Mouse (Mus musculus): ENCODE results near the gene Epm2aip1. TPM values are rescaled to one million over a fixed set of nuclear protein-coding genes. Genes with fewer than 3 reads are reported as not detected.

Epm2aip1 gene
- polyA plus RNA-seq, 1 experiment from 2014 or later: 34.0 TPM

GRCm38 (mm10) chr9:111267998-111268397 is 3.7 kb upstream of the Epm2aip1 start:
- Histone ChIP-seq H3K4me2 (no peak overlapping the region), H3K9ac (no peak overlapping the region), H3K27me3 (no peaks in the 10 kb centered on the region), H3K4me3 (no peak overlapping the region), H3K27ac (no peak overlapping the region), H3K9me3 (replicated peaks) (no peaks in the 10 kb centered on the region), H3K4me1 (peaks cover 17% of the 10 kb centered on the region), H3K36me3 (ENCODE audit: poor library complexity, severe bottlenecking) (peaks cover 34% of the 10 kb centered on the region)
- over 99% methylated on average over 2 of the region's 2 CpGs for WGBS
- ATAC-seq: no peak

GRCm38 (mm10) chr9:111270606-111271005 is 1.1 kb upstream of the Epm2aip1 start:
- no peak for ATAC-seq
- H3K36me3 ChIP-seq (ENCODE audit: poor library complexity, severe bottlenecking): peaks cover 28% of the 10 kb centered on the region
- H3K27ac ChIP-seq: peak overlapping the region; percentile 88
- H3K9me3 ChIP-seq (replicated peaks): no peaks in the 10 kb centered on the region
- peak overlapping the region; percentile 70 for H3K4me2 ChIP-seq
- H3K4me3 ChIP-seq: peak overlapping the region; percentile 93
- no peaks in the 10 kb centered on the region for H3K27me3 ChIP-seq
- WGBS: 14% methylated on average over 5 of the region's 5 CpGs
- H3K9ac ChIP-seq: peak overlapping the region; percentile 76
- H3K4me1 ChIP-seq: peaks cover 43% of the 10 kb centered on the region

- Histone ChIP-seq H3K36me3 (ENCODE audit: poor library complexity, severe bottlenecking) (peaks cover 28% of the 10 kb centered on the region), H3K4me2 (peak overlapping the region; percentile 70), H3K4me1 (peaks cover 47% of the 10 kb centered on the region), H3K27ac (peak overlapping the region; percentile 88), H3K27me3 (no peaks in the 10 kb centered on the region), H3K9ac (peak overlapping the region; percentile 76), H3K9me3 (replicated peaks) (no peaks in the 10 kb centered on the region), H3K4me3 (peak overlapping the region; percentile 93)
- ATAC-seq: peak; percentile 77
- under 1% methylated on average over 32 of the region's 32 CpGs for WGBS
Observed at GRCm38 (mm10) chr9:111271056-111271433, 684 bp upstream of the Epm2aip1 start.

GRCm38 (mm10) chr9:111272356-111272755 is 627 bp downstream of the Epm2aip1 start:
- ATAC-seq: no peak
- Histone ChIP-seq H3K9ac (peak overlapping the region; percentile 96), H3K4me3 (peak overlapping the region; percentile 93), H3K4me1 (peaks cover 56% of the 10 kb centered on the region), H3K27ac (peak overlapping the region; percentile 93), H3K27me3 (no peaks in the 10 kb centered on the region), H3K9me3 (replicated peaks) (no peaks in the 10 kb centered on the region), H3K36me3 (ENCODE audit: poor library complexity, severe bottlenecking) (peaks cover 21% of the 10 kb centered on the region), H3K4me2 (peak overlapping the region; percentile 96)
- 12% methylated on average over 19 of the region's 19 CpGs for WGBS

- Histone ChIP-seq H3K27ac (no peak overlapping the region), H3K4me1 (peaks cover 59% of the 10 kb centered on the region), H3K9me3 (replicated peaks) (no peaks in the 10 kb centered on the region), H3K4me3 (peak overlapping the region; percentile 93), H3K9ac (peak overlapping the region; percentile 96), H3K4me2 (peak overlapping the region; percentile 96), H3K36me3 (ENCODE audit: poor library complexity, severe bottlenecking) (peaks cover 23% of the 10 kb centered on the region), H3K27me3 (no peaks in the 10 kb centered on the region)
- no peak for ATAC-seq
- WGBS: 79% methylated on average over 15 of the region's 15 CpGs
Observed at GRCm38 (mm10) chr9:111272996-111273785, 1.5 kb downstream of the Epm2aip1 start.

- H3K4me2 ChIP-seq: peak overlapping the region; percentile 96
- no peak overlapping the region for H3K27ac ChIP-seq
- no peak for ATAC-seq
- H3K27me3 ChIP-seq: no peaks in the 10 kb centered on the region
- peak overlapping the region; percentile 20; the same call in 1 of the 2 replicates for H3K4me3 ChIP-seq
- no peaks in the 10 kb centered on the region for H3K9me3 ChIP-seq (replicated peaks)
- no peak overlapping the region; the same call in 1 of the 2 replicates for H3K9ac ChIP-seq
- peaks cover 62% of the 10 kb centered on the region for H3K4me1 ChIP-seq
- peaks cover 31% of the 10 kb centered on the region for H3K36me3 ChIP-seq (ENCODE audit: poor library complexity, severe bottlenecking)
- WGBS: 84% methylated on average over 1 of the region's 1 CpGs
Observed at GRCm38 (mm10) chr9:111273958-111274357, 2.2 kb downstream of the Epm2aip1 start.

- Histone ChIP-seq H3K9ac (peak overlapping the region; percentile 9; the same call in 1 of the 2 replicates), H3K4me3 (peak overlapping the region; percentile 20), H3K4me2 (peak overlapping the region; percentile 51), H3K27ac (no peak overlapping the region), H3K27me3 (no peaks in the 10 kb centered on the region), H3K4me1 (peaks cover 58% of the 10 kb centered on the region), H3K9me3 (replicated peaks) (no peaks in the 10 kb centered on the region), H3K36me3 (ENCODE audit: poor library complexity, severe bottlenecking) (peaks cover 40% of the 10 kb centered on the region)
- 83% methylated on average over 1 of the region's 1 CpGs for WGBS
- ATAC-seq: no peak
Observed at GRCm38 (mm10) chr9:111275156-111275555, 3.4 kb downstream of the Epm2aip1 start.

GRCm38 (mm10) chr9:111285061-111285460 is 13.3 kb downstream of the Epm2aip1 start:
- 33% methylated on average over 3 of the region's 3 CpGs for WGBS
- Histone ChIP-seq H3K4me3 (no peak overlapping the region), H3K27ac (peak overlapping the region; percentile 51)

GRCm38 (mm10) chr9:111285676-111286075 is 13.9 kb downstream of the Epm2aip1 start:
- H3K36me3 ChIP-seq (ENCODE audit: poor library complexity, severe bottlenecking): no peaks in the 10 kb centered on the region
- ATAC-seq: no peak
- H3K9me3 ChIP-seq (replicated peaks): no peaks in the 10 kb centered on the region
- H3K4me3 ChIP-seq: no peak overlapping the region
- H3K27ac ChIP-seq: 0 out of 2 replicates have a peak overlapping the region, but pooled peaks have one; percentile 44
- H3K4me1 ChIP-seq: peaks cover 12% of the 10 kb centered on the region
- no peak overlapping the region for H3K4me2 ChIP-seq
- H3K9ac ChIP-seq: no peak overlapping the region
- no peaks in the 10 kb centered on the region for H3K27me3 ChIP-seq
- 17% methylated on average over 5 of the region's 5 CpGs for WGBS

More at GRCm38 (mm10) chr9:111285061-111285460, 13.3 kb downstream of the Epm2aip1 start:
- H3K27me3 ChIP-seq: no peaks in the 10 kb centered on the region
- no peak for ATAC-seq
- no peaks in the 10 kb centered on the region for H3K36me3 ChIP-seq (ENCODE audit: poor library complexity, severe bottlenecking)
- no peaks in the 10 kb centered on the region for H3K9me3 ChIP-seq (replicated peaks)
- H3K4me2 ChIP-seq: no peak overlapping the region
- H3K9ac ChIP-seq: no peak overlapping the region
- peaks cover 12% of the 10 kb centered on the region for H3K4me1 ChIP-seq

- Histone ChIP-seq H3K4me3 (no peak overlapping the region), H3K4me1 (peaks cover 12% of the 10 kb centered on the region), H3K9ac (no peak overlapping the region), H3K27me3 (no peaks in the 10 kb centered on the region), H3K9me3 (replicated peaks) (no peaks in the 10 kb centered on the region), H3K4me2 (no peak overlapping the region), H3K36me3 (ENCODE audit: poor library complexity, severe bottlenecking) (no peaks in the 10 kb centered on the region), H3K27ac (no peak overlapping the region)
- ATAC-seq: no peak
- WGBS: 76% methylated on average over 2 of the region's 2 CpGs
Observed at GRCm38 (mm10) chr9:111286468-111286867, 14.7 kb downstream of the Epm2aip1 start.

- 92% methylated on average over 4 of the region's 4 CpGs for WGBS
Observed at GRCm38 (mm10) chr9:111287956-111288355, 16.2 kb downstream of the Epm2aip1 start.

GRCm38 (mm10) chr9:111289294-111289831 is 17.6 kb downstream of the Epm2aip1 start:
- Histone ChIP-seq H3K9ac (no peak overlapping the region), H3K4me2 (0 out of 2 replicates have a peak overlapping the region, but pooled peaks have one; percentile 24), H3K27ac (no peak overlapping the region), H3K27me3 (no peaks in the 10 kb centered on the region), H3K4me3 (no peak overlapping the region), H3K9me3 (replicated peaks) (no peaks in the 10 kb centered on the region), H3K4me1 (peaks cover 12% of the 10 kb centered on the region), H3K36me3 (ENCODE audit: poor library complexity, severe bottlenecking) (no peaks in the 10 kb centered on the region)
- ATAC-seq: no peak; the same call in 1 of the 2 replicates
- WGBS: 57% methylated on average over 9 of the region's 9 CpGs

More at GRCm38 (mm10) chr9:111287956-111288355, 16.2 kb downstream of the Epm2aip1 start:
- H3K27ac ChIP-seq: no peak overlapping the region
- no peak overlapping the region for H3K9ac ChIP-seq
- H3K36me3 ChIP-seq (ENCODE audit: poor library complexity, severe bottlenecking): no peaks in the 10 kb centered on the region
- no peak for ATAC-seq
- H3K27me3 ChIP-seq: no peaks in the 10 kb centered on the region
- no peak overlapping the region for H3K4me3 ChIP-seq
- no peak overlapping the region for H3K4me2 ChIP-seq
- peaks cover 12% of the 10 kb centered on the region for H3K4me1 ChIP-seq
- H3K9me3 ChIP-seq (replicated peaks): no peaks in the 10 kb centered on the region

Measured in forebrain, embryonic 13.5 days (tissue).